ENCODE assay signal across 19 mouse cellular contexts in the genomic region with DNA sequence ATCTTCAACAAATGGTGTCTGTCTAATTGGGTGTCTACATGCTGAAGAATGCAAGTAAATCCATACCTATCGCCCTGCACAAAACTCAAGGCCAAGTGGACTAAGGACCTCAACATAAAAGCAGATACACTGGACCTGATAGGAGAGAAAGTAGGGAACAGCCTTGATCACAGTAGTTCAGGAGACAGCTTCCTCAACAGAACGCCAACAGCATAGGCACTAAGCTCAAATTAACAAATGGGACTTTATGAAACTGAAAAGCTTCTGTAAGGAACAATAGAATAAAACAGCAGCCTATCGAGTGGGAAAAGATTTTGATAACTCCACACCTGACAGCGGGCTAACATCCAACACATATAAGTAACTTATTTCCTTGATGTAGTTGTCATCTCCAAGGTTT. TPM values are rescaled to one million over a fixed set of nuclear protein-coding genes. Genes with fewer than 3 reads are reported as not detected.
DNase-seq lines count a peak whose midpoint lies in the region; ATAC-seq and TF ChIP-seq lines count a peak whose summit lies in the region.
"Had no signal": no experiment of that assay in that cellular context is flagged by ENCODE, and none has a peak within 500 bp of the region (broad histone marks: within the 10 kb centered on the region; RNA-seq: fewer than 3 reads in every experiment).

No protein-coding gene starts in this region.

- no peak overlapping the region for H3K4me3 ChIP-seq in midbrain, embryonic 11.5 days (ENCODE audit: low read depth, low read length)
- no peak overlapping the region for H3K4me3 ChIP-seq in midbrain, postnatal 0 days (ENCODE audit: low read depth, low read length)

- H3K4me1 ChIP-seq in midbrain, embryonic 11.5 days (ENCODE audit: control insufficient read depth, insufficient read depth, low read length): no peaks in the 10 kb centered on the region
- no peaks in the 10 kb centered on the region for H3K4me1 ChIP-seq in midbrain, postnatal 0 days (ENCODE audit: insufficient read depth, low read length)

- no peak overlapping the region for H3K9ac ChIP-seq in midbrain, embryonic 11.5 days (ENCODE audit: low read length)
- no peak overlapping the region for H3K9ac ChIP-seq in midbrain, postnatal 0 days (replicated peaks; ENCODE audit: low read length, poor library complexity, severe bottlenecking)

- no peak overlapping the region for H3K27ac ChIP-seq in midbrain, embryonic 11.5 days (ENCODE audit: low read depth, low read length)
- H3K27ac ChIP-seq in midbrain, postnatal 0 days (ENCODE audit: low read depth, low read length): no peak overlapping the region

- intact Hi-C loops in heart, postnatal 10 days (cut with DNase I): no loop called here

- no peaks in the 10 kb centered on the region for H3K27me3 ChIP-seq in midbrain, embryonic 11.5 days (ENCODE audit: control insufficient read depth, insufficient read depth, low read length)
- H3K27me3 ChIP-seq in midbrain, postnatal 0 days (ENCODE audit: insufficient read depth, low read length): no peaks in the 10 kb centered on the region
- H3K27me3 ChIP-seq: CH12.LX, Patski had no signal

- H3K4me2 ChIP-seq in midbrain, embryonic 11.5 days: no peak overlapping the region
- H3K4me2 ChIP-seq in midbrain, postnatal 0 days (ENCODE audit: low read depth, low read length, poor library complexity, severe bottlenecking): no peak overlapping the region

- no peak for TF ChIP-seq CTCF in midbrain, postnatal 0 days (IDR thresholded peaks at IDR 0.05)

- H3K36me3 ChIP-seq in midbrain, embryonic 11.5 days (ENCODE audit: control insufficient read depth, insufficient read depth, low read length): peaks cover 3% of the 10 kb centered on the region; the same call in 1 of the 2 replicates
- H3K36me3 ChIP-seq in midbrain, postnatal 0 days (ENCODE audit: insufficient read depth, low read length): peaks cover 16% of the 10 kb centered on the region

- ATAC-seq in midbrain, embryonic 11.5 days (ENCODE audit: low FRiP score): no peak
- ATAC-seq in midbrain, postnatal 0 days (ENCODE audit: low FRiP score): no peak
- ATAC-seq: activated CD4-positive, CD25-positive, alpha-beta regulatory T cell, adult 4 months; CD4-positive, CD25-positive, alpha-beta regulatory T cell, adult 4 months; Patski had no signal

- no peaks in the 10 kb centered on the region for H3K9me3 ChIP-seq in midbrain, embryonic 11.5 days (ENCODE audit: control insufficient read depth, low read length)
- no peaks in the 10 kb centered on the region for H3K9me3 ChIP-seq in midbrain, postnatal 0 days (ENCODE audit: low read length)
- H3K9me3 ChIP-seq: G1E had no signal

- 90% methylated on average over 4 of the region's 4 CpGs for WGBS in midbrain, embryonic 11.5 days
- 98% methylated on average over 4 of the region's 4 CpGs for WGBS in midbrain, postnatal 0 days

- peak; percentile 60 for DNase-seq in heart, adult 11 months
- DNase-seq in heart, postnatal 10 days: no peak
- peak; percentile 75 for DNase-seq in midbrain, embryonic 11.5 days (ENCODE audit: low spot score, missing footprints)
- DNase-seq in midbrain, postnatal 0 days (ENCODE audit: low spot score): no peak
- DNase-seq: adrenal gland, adult 2 months; adrenal gland, adult 8-10 months; adrenal gland, postnatal 10 days; adrenal gland, postnatal 14 days; adrenal gland, postnatal 25 days; adrenal gland, postnatal 36 days; B cell, adult 2 months; cerebellum, adult 11 months; cerebellum, adult 11-12 months; cerebellum, adult 18-20 months had no signal

RNA-seq across cellular contexts. Expression of a gene that starts 32.8 kb away (rescaled TPM):
- total RNA-seq in heart, postnatal 10 days (2021): 10 to 100 TPM; 66.2 to 66.5 TPM
- polyA plus RNA-seq in midbrain, embryonic 11.5 days (2014; fragmentation: Nextera tagmentation; extraction: Ambion mirVana): 160 and 167 TPM in 2 replicates
- 148 and 162 TPM in 2 replicates for total RNA-seq in midbrain, postnatal 0 days (2014; rRNA removed)
- polyA plus RNA-seq in midbrain, postnatal 0 days (2015; fragmentation: Nextera tagmentation; extraction: Ambion mirVana): 224 and 237 TPM in 2 replicates

RNA-seq across cellular contexts. Expression of a gene that starts 51.5 kb away (rescaled TPM):
- total RNA-seq in heart, postnatal 10 days (2021): 10 to 100 TPM; 78.5 to 80.1 TPM
- 68.0 and 76.1 TPM in 2 replicates for polyA plus RNA-seq in midbrain, embryonic 11.5 days (2014; fragmentation: Nextera tagmentation; extraction: Ambion mirVana)
- 77.1 and 86.5 TPM in 2 replicates for total RNA-seq in midbrain, postnatal 0 days (2014; rRNA removed)
- 59.6 and 65.8 TPM in 2 replicates for polyA plus RNA-seq in midbrain, postnatal 0 days (2015; fragmentation: Nextera tagmentation; extraction: Ambion mirVana)

RNA-seq across cellular contexts. Expression of a gene that starts 51.5 kb away (rescaled TPM):
- 1 to 10 TPM in 1 of 2 experiments, under 1 TPM in 1; 0.74 to 1.3 TPM for total RNA-seq in heart, postnatal 10 days (2021)
- polyA plus RNA-seq in midbrain, embryonic 11.5 days (2014; fragmentation: Nextera tagmentation; extraction: Ambion mirVana): 3.4 and 4.1 TPM in 2 replicates
- total RNA-seq in midbrain, postnatal 0 days (2014; rRNA removed): 53.9 and 58.3 TPM in 2 replicates
- 50.9 and 52.8 TPM in 2 replicates for polyA plus RNA-seq in midbrain, postnatal 0 days (2015; fragmentation: Nextera tagmentation; extraction: Ambion mirVana)

Comparison
In these comparisons a context has a peak if more than half of its experiments do, and no peak if none do; other contexts are left out.
1. DNase-seq: peak in heart, adult 11 months (single experiment) and midbrain, embryonic 11.5 days (single experiment); none in heart, postnatal 10 days (0 of 2) and midbrain, postnatal 0 days (single experiment).
2. RNA of a gene that starts 51.5 kb away (total RNA-seq): 53.9 to 58.3 TPM in midbrain, postnatal 0 days; 0.74 to 1.3 TPM in heart, postnatal 10 days; every median in the first group is over 10 times any median in the second.